Mouse (Mus musculus) CH12.LX (cell line): Measurements from ENCODE around the gene Chrm3. TPM values are rescaled to one million over a fixed set of nuclear protein-coding genes. Genes with fewer than 3 reads are reported as not detected.

Source experiments
- DNase-seq: peaks from one replicate; pipeline ENCODE4 v3.0.0-alpha.2; 2013; ENCODE audit errors: extremely low read depth
- H3K27ac ChIP-seq: 2 replicates; pipeline ENCODE4 v1.5.1; 2012; ENCODE audit warnings: low read depth, mild to moderate bottlenecking, control low read depth, moderate library complexity; ENCODE audit not compliant: insufficient read depth
- H3K27me3 ChIP-seq: replicated peaks from 2 replicates; pipeline ENCODE3; 2012; ENCODE audit warnings: inconsistent platforms
- H3K36me3 ChIP-seq, 2 experiments: replicated peaks in 1 of 2; 2 replicates each; pipeline versions ENCODE3 to v1.6.1; 2012; ENCODE audit warnings: inconsistent platforms in 1 of 2, low read length in 1 of 2, mild to moderate bottlenecking in 1 of 2, mixed read lengths in 1 of 2, moderate library complexity in 1 of 2; ENCODE audit not compliant: control insufficient read depth in 1 of 2, insufficient read depth in 1 of 2
- H3K4me1 ChIP-seq, 2 experiments: 2 replicates each; pipeline ENCODE4 v1.6.1; 2012; ENCODE audit warnings: inconsistent platforms in 1 of 2, moderate library complexity in 1 of 2; ENCODE audit not compliant: insufficient read depth in 2 of 2, control insufficient read depth in 1 of 2
- H3K4me2 ChIP-seq: 2 replicates; pipeline ENCODE4 v1.6.1; 2012; ENCODE audit warnings: low read depth, mild to moderate bottlenecking, control low read depth; ENCODE audit not compliant: poor library complexity, insufficient read depth, severe bottlenecking
- H3K4me3 ChIP-seq, 3 experiments: fragments of 150-350 bp in 1 of 3; sonication (generic) in 1 of 3; replicated peaks in 1 of 3; 2 replicates each; pipeline versions ENCODE3 to v1.5.1; 2011 to 2012; ENCODE audit warnings: low read depth in 2 of 3, low read length in 2 of 3, mild to moderate bottlenecking in 2 of 3, moderate library complexity in 2 of 3, control low read depth in 1 of 3, improper control_type of control experiment in 1 of 3, inconsistent platforms in 1 of 3, mixed read lengths in 1 of 3; ENCODE audit not compliant: poor library complexity in 1 of 3
- H3K79me2 ChIP-seq: replicated peaks from 2 replicates; pipeline ENCODE4 v1.6.1; 2012; ENCODE audit warnings: mild to moderate bottlenecking, moderate library complexity; ENCODE audit not compliant: control insufficient read depth, poor library complexity, insufficient read depth, severe bottlenecking; ENCODE audit errors: extremely low read depth
- H3K9ac ChIP-seq: 2 replicates; pipeline ENCODE4 v1.6.1; 2012; ENCODE audit warnings: low read depth, mild to moderate bottlenecking, control low read depth, moderate library complexity; ENCODE audit not compliant: insufficient read depth
- H3K9me3 ChIP-seq: replicated peaks from 2 replicates; pipeline ENCODE3; 2012; ENCODE audit warnings: low read length, inconsistent platforms, mixed read lengths
- BHLHE40 ChIP-seq: IDR thresholded peaks from 2 replicates; pipeline ENCODE4 v1.6.1; 2011; ENCODE audit warnings: mild to moderate bottlenecking, low read depth, low read length, improper control_type of control experiment
- CHD2 ChIP-seq: IDR thresholded peaks from 2 replicates; pipeline ENCODE4 v1.6.1; 2011; ENCODE audit warnings: low read length, improper control_type of control experiment
- E2F4 ChIP-seq: IDR thresholded peaks from 2 replicates; pipeline ENCODE4 v1.6.1; 2011; ENCODE audit warnings: low read depth, low read length, improper control_type of control experiment; ENCODE audit not compliant: insufficient replicate concordance
- EP300 ChIP-seq: IDR thresholded peaks from 2 replicates; pipeline ENCODE4 v1.6.1; 2011; ENCODE audit warnings: low read length, improper control_type of control experiment
- ETS1 ChIP-seq: conservative IDR thresholded peaks from 2 replicates; pipeline ENCODE4 v1.6.1; 2012; ENCODE audit warnings: low read depth, mild to moderate bottlenecking, inconsistent platforms, low read length, improper control_type of control experiment, moderate library complexity
- GABPA ChIP-seq: IDR thresholded peaks from 2 replicates; pipeline ENCODE4 v1.6.1; 2012; ENCODE audit warnings: low read depth, low read length, improper control_type of control experiment, inconsistent platforms; ENCODE audit not compliant: insufficient replicate concordance
- HCFC1 ChIP-seq: IDR thresholded peaks from 2 replicates; pipeline ENCODE4 v1.6.1; 2012; ENCODE audit warnings: low read depth, mild to moderate bottlenecking, inconsistent platforms, low read length, improper control_type of control experiment
- IRF4 ChIP-seq: IDR thresholded peaks from 2 replicates; pipeline ENCODE4 v1.6.1; 2014; ENCODE audit warnings: low read depth, mild to moderate bottlenecking, inconsistent platforms, low read length, improper control_type of control experiment
- MAFK ChIP-seq: IDR thresholded peaks from 2 replicates; pipeline ENCODE4 v1.6.1; 2011; ENCODE audit warnings: low read length, improper control_type of control experiment; ENCODE audit not compliant: insufficient replicate concordance
- MAX ChIP-seq: IDR thresholded peaks from 2 replicates; pipeline ENCODE4 v1.6.1; 2011; ENCODE audit warnings: low read length, improper control_type of control experiment
- MAZ ChIP-seq: IDR thresholded peaks from 2 replicates; pipeline ENCODE4 v1.6.1; 2012; ENCODE audit warnings: low read depth, mild to moderate bottlenecking, inconsistent platforms, low read length, improper control_type of control experiment, moderate library complexity
- MEF2A ChIP-seq: IDR thresholded peaks from 2 replicates; pipeline ENCODE4 v1.6.1; 2014; ENCODE audit warnings: low read depth, mild to moderate bottlenecking, inconsistent platforms, low read length, improper control_type of control experiment, borderline replicate concordance
- MYC ChIP-seq: IDR thresholded peaks from 2 replicates; pipeline ENCODE4 v1.6.1; 2011; ENCODE audit warnings: low read depth, mild to moderate bottlenecking, improper control_type of control experiment, low read length
- NRF1 ChIP-seq: IDR thresholded peaks from 2 replicates; pipeline ENCODE4 v1.6.1; 2014; ENCODE audit warnings: low read depth, mild to moderate bottlenecking, inconsistent platforms, low read length, improper control_type of control experiment, moderate library complexity
- PAX5 ChIP-seq: IDR thresholded peaks from 2 replicates; pipeline ENCODE4 v1.6.1; 2012; ENCODE audit warnings: low read length, inconsistent platforms, mixed read lengths
- RCOR1 ChIP-seq: conservative IDR thresholded peaks from 2 replicates; pipeline ENCODE4 v1.6.1; 2012; ENCODE audit warnings: low read depth, mild to moderate bottlenecking, inconsistent platforms, low read length, improper control_type of control experiment
- TBP ChIP-seq: conservative IDR thresholded peaks from 2 replicates; pipeline ENCODE4 v1.6.1; 2011; ENCODE audit warnings: low read depth, low read length, improper control_type of control experiment
- TCF12 ChIP-seq: IDR thresholded peaks from 2 replicates; pipeline ENCODE4 v1.6.1; 2014; ENCODE audit warnings: low read depth, mild to moderate bottlenecking, inconsistent platforms, low read length, improper control_type of control experiment
- UBTF ChIP-seq: IDR thresholded peaks from 2 replicates; pipeline ENCODE4 v1.6.1; 2012; ENCODE audit warnings: low read depth, mild to moderate bottlenecking, inconsistent platforms, low read length, improper control_type of control experiment, moderate library complexity
- USF1 ChIP-seq: IDR thresholded peaks from 2 replicates; pipeline ENCODE4 v1.6.1; 2014; ENCODE audit warnings: low read depth, mild to moderate bottlenecking, inconsistent platforms, low read length, improper control_type of control experiment
- USF2 ChIP-seq: conservative IDR thresholded peaks from 2 replicates; pipeline ENCODE4 v1.6.1; 2011; ENCODE audit warnings: low read depth, low read length, improper control_type of control experiment
- ZMIZ1 ChIP-seq: IDR thresholded peaks from 2 replicates; pipeline ENCODE4 v1.6.1; 2012; ENCODE audit warnings: low read depth, mild to moderate bottlenecking, inconsistent platforms, low read length, improper control_type of control experiment
- ZNF384 ChIP-seq: IDR thresholded peaks from 2 replicates; pipeline ENCODE4 v1.6.1; 2012; ENCODE audit warnings: low read depth, low read length, improper control_type of control experiment, inconsistent platforms
- dilution Hi-C: fragments of 300-500 bp; cut with MboI; formaldehyde crosslinking; loops from 2 replicates; pipeline ENCODE4 v1.14.3; 2020; ENCODE audit warnings: low sequenced_read_pairs; ENCODE audit not compliant: extremely low pct_unique_long_range_greater_than_20kb, extremely low pct_ligation_motif_present
- in situ Hi-C: fragments of 300-500 bp; cut with MboI; formaldehyde crosslinking; loops from 3 replicates; pipeline ENCODE4 v1.14.3; 2019; ENCODE audit warnings: low sequenced_read_pairs, low pct_ligation_motif_present, low pct_unique_long_range_greater_than_20kb, mixed read lengths
- polyA plus RNA-seq: library from polyadenylated mRNA; unstranded; fragments of >175 nt; gene quantifications from 2 replicates; pipeline ENCODE4 v1.2.1, GENCODE M21; 2012; ENCODE audit warnings: low read depth; ENCODE audit not compliant: insufficient read length
- total RNA-seq, 2 experiments: library from RNA; depleted of rRNA; stranded (reverse); fragments of 300-350 nt in 1 of 2; fragments of >200 nt in 1 of 2; gene quantifications; 2 replicates each; pipeline ENCODE4 v1.2.3; 2012 to 2014

Gene Chrm3
- total and polyA plus RNA-seq, 3 experiments, result not detected

DNA sequence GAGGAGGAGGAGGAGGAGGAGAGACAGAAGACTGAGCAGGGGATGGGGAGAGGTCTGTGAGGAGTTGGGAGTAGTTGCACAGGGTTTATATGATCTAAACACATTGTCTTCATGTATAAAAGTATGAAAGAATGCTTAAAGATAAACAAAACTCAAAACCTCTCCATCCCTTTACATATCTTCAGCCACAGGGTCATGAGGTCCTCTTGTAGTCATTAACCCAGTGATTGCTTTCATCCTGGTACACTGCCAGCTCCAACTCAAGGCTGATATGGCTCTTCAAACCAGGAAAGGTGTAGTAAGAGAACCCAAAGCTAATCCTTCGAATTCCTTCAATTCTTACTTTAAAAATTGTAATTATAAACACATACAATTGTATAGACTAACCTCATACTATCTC, 470.7 kb downstream of the Chrm3 start:
- Histone ChIP-seq H3K4me2 (no peak overlapping the region), H3K4me1 (no peaks in the 10 kb centered on the region), H3K79me2 (no peaks in the 10 kb centered on the region), H3K9ac (no peak overlapping the region), H3K27ac (no peak overlapping the region), H3K4me3 (no peak overlapping the region), H3K9me3 (no peaks in the 10 kb centered on the region), H3K36me3 (no peaks in the 10 kb centered on the region), H3K27me3 (no peaks in the 10 kb centered on the region)
- in situ Hi-C loops, result loop anchor here (25.0 kb wide), 1 partner anchor 447 kb away; no protein-coding TSS in a partner anchor
- TF ChIP-seq MAZ (no peak), USF1 (no peak), E2F4 (no peak), NRF1 (no peak), MAX (no peak)
- DNase-seq, result no peak
- dilution Hi-C loops, result no loop called here

DNA sequence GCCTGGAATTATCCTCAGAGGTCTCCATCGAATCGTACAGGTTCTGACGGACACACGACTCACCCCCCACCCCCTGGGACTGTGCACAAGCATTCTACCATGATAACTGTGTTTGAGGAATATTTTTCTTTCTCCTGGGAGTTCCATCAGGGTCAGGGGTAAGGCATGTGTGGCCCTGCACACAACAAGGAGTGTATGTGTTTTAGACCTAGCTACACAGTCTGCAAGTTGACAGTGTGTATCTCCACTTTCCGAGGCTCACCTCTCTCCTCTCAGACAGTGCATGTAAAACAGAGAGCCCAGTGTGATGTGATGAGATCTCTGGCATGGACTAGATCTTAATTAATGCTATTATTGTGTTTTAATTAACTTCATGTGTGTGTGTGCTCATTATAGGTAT, 472.4 kb downstream of the Chrm3 start:
- H3K9ac ChIP-seq, result no peak overlapping the region
- H3K4me1 ChIP-seq, result no peaks in the 10 kb centered on the region
- H3K9me3 ChIP-seq, result no peaks in the 10 kb centered on the region
- dilution Hi-C loops (no loop called here), in situ Hi-C loops (loop anchor here (25.0 kb wide), 1 partner anchor 449 kb away; no protein-coding TSS in a partner anchor)
- no peak overlapping the region for H3K27ac ChIP-seq
- no peak for DNase-seq
- no peaks in the 10 kb centered on the region for H3K79me2 ChIP-seq
- no peaks in the 10 kb centered on the region for H3K27me3 ChIP-seq
- no peaks in the 10 kb centered on the region for H3K36me3 ChIP-seq
- no peak for TF ChIP-seq ZNF384
- no peak for TF ChIP-seq UBTF
- TF ChIP-seq BHLHE40, result no peak
- TF ChIP-seq RCOR1, result no peak
- TF ChIP-seq TCF12, result no peak
- TF ChIP-seq GABPA, result no peak
- TF ChIP-seq PAX5, result no peak
- no peak for TF ChIP-seq MYC
- TF ChIP-seq ETS1, result no peak
- no peak for TF ChIP-seq USF2
- no peak for TF ChIP-seq EP300
- no peak for TF ChIP-seq CHD2
- TF ChIP-seq HCFC1, result no peak
- TF ChIP-seq NRF1, result no peak
- no peak for TF ChIP-seq MAFK
- no peak for TF ChIP-seq IRF4
- TF ChIP-seq ZMIZ1, result no peak
- no peak for TF ChIP-seq TBP
- TF ChIP-seq MEF2A, result no peak
- H3K4me2 ChIP-seq, result no peak overlapping the region
- no peak overlapping the region for H3K4me3 ChIP-seq
